Mouse (Mus musculus) testis, adult 2 months (tissue): Measurements from ENCODE around the gene Robo2.

Experiments used
- CTCF ChIP-seq: fragments of 200-500 bp; IDR thresholded peaks from 2 replicates; pipeline ENCODE4 v1.5.1; 2012; ENCODE audit warnings: low read depth, mild to moderate bottlenecking, inconsistent platforms, low read length, moderate library complexity; ENCODE audit not compliant: control insufficient read depth, insufficient read depth, insufficient replicate concordance
- POLR2A ChIP-seq: fragments of 200-500 bp; IDR thresholded peaks from 2 replicates; pipeline ENCODE4 v1.6.1; 2012; ENCODE audit warnings: low read depth, mild to moderate bottlenecking, inconsistent platforms, low read length, moderate library complexity; ENCODE audit not compliant: control insufficient read depth

DNA sequence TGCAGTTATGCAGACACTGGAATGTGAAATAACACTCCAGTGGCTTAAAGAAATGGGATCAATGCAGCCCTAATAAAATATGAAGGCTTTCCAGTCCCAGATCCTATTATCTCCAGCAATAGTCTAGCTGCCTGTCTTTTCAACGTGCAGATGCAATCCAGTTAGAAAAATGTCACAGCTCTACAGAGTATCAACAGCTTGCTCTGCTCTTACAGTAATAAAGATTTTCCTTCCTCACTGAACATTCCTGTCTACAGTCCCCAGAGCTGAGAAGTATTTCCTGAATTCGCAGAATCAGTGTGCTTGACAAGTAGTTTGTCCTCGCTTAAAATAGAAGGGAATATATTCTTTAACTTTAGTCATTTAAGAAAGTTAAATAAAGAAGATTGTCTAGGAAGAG is 533.7 kb downstream of the Robo2 start:
- TF ChIP-seq POLR2A (no peak), CTCF (no peak)
